Mouse (Mus musculus): Measurements from ENCODE around the gene Fam20c. TPM values are rescaled to one million over a fixed set of nuclear protein-coding genes. Genes with fewer than 3 reads are reported as not detected.

Fam20c gene
- total RNA-seq, 2 experiments from 2014 or later, result 13.6 to 31.5 TPM

- peak; percentile 21 for DNase-seq
- intact Hi-C loops (cut with DNase I; ENCODE audit: low total_unique reads), result no loop called here
These were observed 34.3 kb downstream of the Fam20c start for GRCm38 (mm10) chr5:138788481-138789211.

DNA sequence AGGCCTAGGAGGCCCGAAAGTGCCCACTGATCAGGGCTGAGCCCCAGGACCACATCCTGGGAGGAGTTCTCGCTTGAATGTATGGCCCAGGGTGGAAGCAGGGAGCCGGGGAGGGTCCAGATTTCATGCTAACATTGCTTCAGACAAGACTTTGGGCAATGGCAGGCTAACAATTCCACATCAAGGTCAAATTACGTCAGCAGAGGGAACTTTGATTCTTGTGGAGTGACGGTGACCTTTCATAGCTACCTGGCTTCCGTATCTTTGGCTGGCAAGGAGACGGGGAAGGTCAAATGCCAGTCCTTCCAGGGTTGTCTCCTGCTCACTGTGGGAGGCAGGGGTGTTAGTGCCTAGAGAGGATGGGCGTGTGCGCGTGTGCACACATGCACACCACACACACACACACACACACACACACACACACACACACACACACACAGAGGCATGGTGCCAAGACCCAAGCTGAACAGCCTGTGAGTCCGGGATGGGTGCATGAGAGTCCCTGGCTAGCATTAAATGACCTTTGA lies 36.7 kb downstream of the Fam20c start:
- no peak for DNase-seq
- intact Hi-C loops (cut with DNase I; ENCODE audit: low total_unique reads), result no loop called here

DNA sequence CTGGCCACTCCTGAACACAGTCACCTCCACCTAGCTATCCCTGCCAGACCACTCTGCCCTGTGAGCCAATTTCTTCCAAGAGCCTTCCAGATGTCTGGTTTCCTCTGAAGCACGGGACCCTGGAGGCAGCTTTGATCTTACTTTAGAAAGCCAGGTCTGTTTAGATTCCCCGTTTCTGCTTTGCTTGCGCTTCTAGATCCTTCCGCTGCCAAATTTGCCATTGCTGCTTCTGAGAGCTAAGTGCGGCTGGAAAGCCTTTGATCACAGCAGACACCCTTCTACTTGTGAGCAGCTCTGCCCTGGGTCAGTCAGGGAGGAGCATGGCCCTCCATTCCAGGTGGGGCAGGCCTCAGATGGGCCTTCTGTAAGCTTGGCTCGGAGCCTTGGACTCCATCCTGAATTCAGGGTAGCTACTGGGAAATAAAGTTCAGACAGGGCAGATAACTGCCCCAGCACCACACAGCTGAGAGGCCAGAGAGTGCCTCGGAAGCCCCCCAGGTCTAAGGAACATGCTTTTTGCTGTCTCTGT lies 47.3 kb downstream of the Fam20c start:
- intact Hi-C loops (cut with DNase I; ENCODE audit: low total_unique reads), result no loop called here
- DNase-seq, result no peak

- intact Hi-C loops (cut with DNase I; ENCODE audit: low total_unique reads), result no loop called here
- no peak for DNase-seq
These were observed 50.0 kb downstream of the Fam20c start for GRCm38 (mm10) chr5:138804286-138804685.

DNA sequence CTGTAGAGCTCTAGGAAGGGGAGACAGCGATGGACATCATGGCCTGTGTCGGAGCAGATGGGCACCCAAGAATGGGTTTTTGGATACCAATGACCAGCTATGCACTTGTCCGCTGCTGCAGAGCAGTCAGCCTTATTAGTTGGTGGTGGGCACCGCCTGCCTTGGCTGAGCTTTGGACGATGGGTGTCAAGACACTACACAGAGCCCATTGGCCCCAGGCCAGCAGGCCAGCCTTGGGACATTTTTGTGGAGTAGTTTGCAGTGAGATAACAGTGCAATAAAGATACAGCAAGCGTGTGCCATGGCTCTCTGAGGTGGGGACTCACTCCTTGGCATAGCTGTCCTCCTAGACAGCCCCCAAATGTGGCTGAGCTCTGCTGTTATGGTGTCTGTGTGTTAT lies 55.5 kb downstream of the Fam20c start:
- intact Hi-C loops (cut with DNase I; ENCODE audit: low total_unique reads), result no loop called here
- no peak for DNase-seq

- intact Hi-C loops (cut with DNase I; ENCODE audit: low total_unique reads), result no loop called here
- DNase-seq, result no peak
These were observed 65.5 kb downstream of the Fam20c start, which contains the start of gene Gm5294 for GRCm38 (mm10) chr5:138819780-138820179. TSS of gene Gm5294 (plus strand) at chr5:138820080.

GRCm38 (mm10) chr5:138820717-138821332 lies 66.5 kb downstream of the Fam20c start:
- DNase-seq, result no peak
- intact Hi-C loops (cut with DNase I; ENCODE audit: low total_unique reads), result no loop called here

GRCm38 (mm10) chr5:138825090-138825489 lies 70.8 kb downstream of the Fam20c start:
- no peak for DNase-seq
- intact Hi-C loops (cut with DNase I; ENCODE audit: low total_unique reads), result no loop called here

DNA sequence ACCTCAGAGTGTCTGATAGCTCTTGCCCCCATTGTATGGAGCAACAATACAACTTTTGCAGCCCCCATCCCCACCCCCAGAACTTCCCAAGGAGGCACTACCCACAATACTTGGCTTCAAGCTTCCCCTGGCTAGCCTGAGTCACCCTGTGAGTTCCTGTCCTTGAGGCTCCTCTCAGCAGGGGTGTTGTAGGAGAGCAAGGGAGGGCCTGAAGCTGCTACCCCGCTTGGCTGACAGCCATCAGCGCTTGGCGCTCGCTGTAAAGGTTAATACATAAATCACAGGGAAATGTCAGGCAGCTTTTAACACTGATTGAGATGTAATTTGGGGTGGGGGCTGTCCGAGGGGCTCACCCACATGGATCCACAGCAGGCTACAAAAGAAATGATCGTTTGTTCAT lies 79.1 kb downstream of the Fam20c start:
- intact Hi-C loops (cut with DNase I; ENCODE audit: low total_unique reads), result no loop called here
- no peak for DNase-seq

GRCm38 (mm10) chr5:138834910-138835309 lies 80.6 kb downstream of the Fam20c start:
- intact Hi-C loops (cut with DNase I; ENCODE audit: low total_unique reads), result no loop called here
- no peak for DNase-seq

DNA sequence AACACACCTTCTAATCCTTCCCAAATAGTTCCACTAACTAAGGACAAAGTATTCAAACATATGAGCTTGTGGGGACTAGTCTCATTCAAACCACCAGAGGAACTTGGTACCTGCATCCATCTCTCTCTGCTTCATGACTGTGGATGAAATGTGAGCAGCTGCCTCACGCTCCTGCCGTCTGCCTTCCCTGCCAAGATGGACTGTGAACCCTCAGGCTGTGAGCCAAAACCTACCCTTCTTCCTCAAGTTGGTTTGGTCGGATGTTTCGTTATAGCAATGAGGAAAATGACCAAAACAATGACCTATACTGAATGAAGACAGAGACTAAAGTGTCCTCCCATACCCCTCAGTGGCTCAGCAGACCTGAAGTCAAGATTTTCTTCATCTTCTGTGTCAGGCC lies 86.7 kb downstream of the Fam20c start:
- no peak for DNase-seq
- intact Hi-C loops (cut with DNase I; ENCODE audit: low total_unique reads), result no loop called here

DNA sequence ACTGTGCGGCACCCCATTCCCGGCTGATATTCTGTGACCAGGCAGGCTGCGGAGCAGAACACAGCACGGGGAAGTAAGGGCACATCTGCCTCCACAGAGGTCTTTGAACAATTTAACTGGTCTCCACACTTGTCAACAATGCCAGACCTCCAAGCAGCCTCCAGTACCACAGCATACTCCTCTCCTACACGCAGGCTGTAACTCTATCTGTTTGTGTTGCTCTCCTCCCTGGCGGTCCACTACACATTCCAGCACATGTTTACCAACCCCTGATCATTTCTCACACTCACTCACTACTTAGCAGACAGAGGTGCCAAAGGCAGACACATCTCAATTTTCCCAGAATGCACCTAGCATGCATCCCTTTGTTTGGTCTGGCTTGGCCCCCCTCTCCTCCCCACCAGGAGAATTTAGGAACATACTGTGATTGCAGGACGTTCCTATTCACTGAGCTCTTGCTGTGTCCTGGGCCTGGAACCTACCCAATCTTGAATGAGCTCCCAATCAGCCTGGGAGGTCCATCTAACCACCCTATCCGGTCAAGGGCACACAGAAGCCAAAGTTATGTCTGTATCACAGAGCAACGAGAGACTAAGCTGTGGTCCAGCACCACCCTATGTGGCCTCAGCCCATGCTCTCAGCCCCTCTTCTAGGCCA lies 89.0 kb downstream of the Fam20c start:
- intact Hi-C loops (cut with DNase I; ENCODE audit: low total_unique reads), result no loop called here
- no peak for DNase-seq

DNA sequence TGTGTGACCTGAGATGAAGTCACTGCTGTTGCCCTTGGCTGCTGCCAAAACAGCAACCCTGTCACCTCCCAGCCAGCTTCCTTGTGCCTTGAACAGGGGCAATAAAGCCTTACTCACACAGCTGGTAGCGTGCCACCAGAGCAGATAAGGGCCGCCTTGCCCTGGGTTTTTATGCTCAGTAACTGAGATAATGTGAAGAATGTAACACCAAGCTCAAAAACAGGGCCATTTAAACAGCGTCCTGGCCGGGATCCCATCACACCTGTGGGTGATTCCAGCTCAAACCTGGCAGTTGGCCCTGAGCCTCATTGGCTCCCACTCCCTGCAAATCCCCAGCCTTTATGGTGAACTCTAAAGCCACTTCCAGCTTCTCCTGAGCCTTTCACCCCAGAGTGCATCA lies 92.2 kb downstream of the Fam20c start:
- DNase-seq, result no peak

GRCm38 (mm10) chr5:138848102-138848501 lies 93.8 kb downstream of the Fam20c start:
- peak; percentile 83 for DNase-seq
- intact Hi-C loops (cut with DNase I; ENCODE audit: low total_unique reads), result loop anchor here (2.0 kb wide), 1 partner anchor 331 kb away; no protein-coding TSS in a partner anchor

More for the DNA sequence above, 92.2 kb downstream of the Fam20c start:
- intact Hi-C loops (cut with DNase I; ENCODE audit: low total_unique reads), result loop anchor here (2.0 kb wide), 1 partner anchor 236 kb away; no protein-coding TSS in a partner anchor

- no peak for DNase-seq
- intact Hi-C loops (cut with DNase I; ENCODE audit: low total_unique reads), result loop anchor here (2.0 kb wide), 1 partner anchor 329 kb away; no protein-coding TSS in a partner anchor
These were observed 95.6 kb downstream of the Fam20c start for GRCm38 (mm10) chr5:138849682-138850461.

GRCm38 (mm10) chr5:138850462-138850844 lies 96.1 kb downstream of the Fam20c start:
- intact Hi-C loops (cut with DNase I; ENCODE audit: low total_unique reads), result no loop called here
- DNase-seq, result no peak

- no peak for DNase-seq
- intact Hi-C loops (cut with DNase I; ENCODE audit: low total_unique reads), result no loop called here
These were observed 97.0 kb downstream of the Fam20c start for GRCm38 (mm10) chr5:138851296-138851780.

DNA sequence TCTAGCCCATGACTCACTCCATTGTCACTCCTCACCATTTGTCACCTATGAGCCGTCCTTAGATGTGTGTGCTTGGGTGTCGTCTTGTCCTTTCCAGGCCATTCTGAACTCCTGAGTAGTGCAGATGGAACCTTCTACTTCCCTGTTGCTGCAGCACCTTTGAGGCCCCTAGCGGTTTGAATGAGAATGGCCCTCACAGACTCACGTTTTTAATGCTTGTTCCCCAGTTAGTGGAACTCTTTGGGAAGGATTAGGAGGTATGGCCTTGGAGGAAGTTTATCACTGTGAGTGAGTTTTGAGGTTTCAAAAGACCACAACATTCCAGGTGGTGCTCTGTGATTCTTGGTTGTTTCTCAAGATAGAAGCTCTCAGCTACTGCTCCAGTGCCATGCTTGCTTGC lies 97.8 kb downstream of the Fam20c start:
- intact Hi-C loops (cut with DNase I; ENCODE audit: low total_unique reads), result no loop called here

GRCm38 (mm10) chr5:138853349-138853748 lies 99.0 kb downstream of the Fam20c start:
- DNase-seq, result no peak
- intact Hi-C loops (cut with DNase I; ENCODE audit: low total_unique reads), result no loop called here

More for the DNA sequence above, 97.8 kb downstream of the Fam20c start:
- no peak for DNase-seq

Measured in gastrocnemius, postnatal 14 days (tissue).